ENCODE assay signal across 19 mouse cellular contexts in the genomic region with DNA sequence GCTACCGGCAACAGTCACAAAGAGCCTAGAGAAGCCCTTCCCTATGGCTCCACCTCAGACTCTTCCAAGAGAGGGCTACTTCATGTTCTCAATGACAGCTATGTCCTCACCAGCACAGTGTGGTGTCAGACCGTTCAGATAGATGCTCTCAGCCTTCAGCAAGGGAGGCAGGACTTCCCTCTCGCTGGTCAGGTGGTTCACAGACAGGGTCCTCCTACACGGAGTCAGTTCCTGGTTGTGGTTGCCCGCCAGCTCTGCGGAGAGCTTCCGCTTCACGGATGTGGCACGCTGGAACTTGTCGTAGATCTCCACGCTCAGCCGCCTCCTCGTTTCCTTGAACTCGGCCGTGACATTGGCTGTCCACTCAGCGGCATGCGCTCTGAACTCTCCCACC.
DNase-seq lines count a peak whose midpoint lies in the region; ATAC-seq and TF ChIP-seq lines count a peak whose summit lies in the region.
"Had no signal": no experiment of that assay in that cellular context is flagged by ENCODE, and none has a peak within 500 bp of the region (broad histone marks: within the 10 kb centered on the region; RNA-seq: fewer than 3 reads in every experiment).

No protein-coding gene starts in this region.

- peaks cover 3% of the 10 kb centered on the region; the same call in 1 of the 2 replicates for H3K9me3 ChIP-seq in liver, embryonic 11.5 days (ENCODE audit: control insufficient read depth, low read length)
- H3K9me3 ChIP-seq in liver, embryonic 12.5 days (replicated peaks) = no peaks in the 10 kb centered on the region
- peaks cover 5% of the 10 kb centered on the region for H3K9me3 ChIP-seq in CH12.LX (replicated peaks; ENCODE audit: low read length)
- no peaks in the 10 kb centered on the region for H3K9me3 ChIP-seq in hindbrain, embryonic 11.5 days (ENCODE audit: control insufficient read depth, low read length)
- H3K9me3 ChIP-seq: embryonic facial prominence, embryonic 12.5 days; heart, embryonic 10.5 days; limb, embryonic 10.5 days; liver, embryonic 13.5 days; lung, embryonic 15.5 days had no signal

- no peaks in the 10 kb centered on the region for H3K27me3 ChIP-seq in cerebellum, adult 2 months (ENCODE audit: control insufficient read depth, insufficient read depth, low read length)
- no peaks in the 10 kb centered on the region for H3K27me3 ChIP-seq in liver, embryonic 11.5 days (replicated peaks; ENCODE audit: control insufficient read depth, insufficient read depth, low read length)
- H3K27me3 ChIP-seq in liver, embryonic 12.5 days (replicated peaks) = no peaks in the 10 kb centered on the region
- H3K27me3 ChIP-seq in CH12.LX (replicated peaks) = no peaks in the 10 kb centered on the region
- no peaks in the 10 kb centered on the region for H3K27me3 ChIP-seq in hindbrain, embryonic 11.5 days (ENCODE audit: control insufficient read depth, insufficient read depth, low read length)
- H3K27me3 ChIP-seq: embryonic facial prominence, embryonic 12.5 days; liver, embryonic 13.5 days; lung, embryonic 15.5 days; Patski had no signal

- H3K4me2 ChIP-seq in liver, embryonic 11.5 days = no peak overlapping the region
- H3K4me2 ChIP-seq in liver, embryonic 12.5 days = no peak overlapping the region
- peak overlapping the region; percentile 46 for H3K4me2 ChIP-seq in CH12.LX (ENCODE audit: insufficient read depth, low read depth, poor library complexity, severe bottlenecking)
- H3K4me2 ChIP-seq in hindbrain, embryonic 11.5 days (replicated peaks; ENCODE audit: low read depth, low read length) = no peak overlapping the region
- H3K4me2 ChIP-seq: embryonic facial prominence, embryonic 12.5 days; liver, embryonic 13.5 days; lung, embryonic 15.5 days had no signal

- 75% methylated on average over 17 of the region's 17 CpGs for WGBS in cerebellum, adult 2 months
- 80% methylated on average over 17 of the region's 17 CpGs for WGBS in liver, embryonic 11.5 days
- 73% methylated on average over 17 of the region's 17 CpGs for WGBS in liver, embryonic 12.5 days (ENCODE audit: insufficient replicate concordance)
- WGBS in hindbrain, embryonic 11.5 days = 85% methylated on average over 17 of the region's 17 CpGs

- TF ChIP-seq EP300 in CH12.LX (IDR thresholded peaks at IDR 0.05; ENCODE audit: low read length) = peak; percentile 53

- DNase-seq in cerebellum, postnatal 25 days = peak; percentile 17 to 19
- DNase-seq in cerebellum, adult 2 months = no peak
- DNase-seq in liver, embryonic 11.5 days (ENCODE audit: low spot score) = no peak
- DNase-seq in CH12.LX (ENCODE audit: extremely low read depth) = peak; percentile 88
- DNase-seq in hindbrain, embryonic 11.5 days (ENCODE audit: low spot score) = no peak
- no peak for DNase-seq in lung, postnatal 10 days
- DNase-seq in heart, postnatal 36 days = no peak
- DNase-seq: cerebellum, postnatal 36 days; gastrocnemius, postnatal 25 days; heart, postnatal 14 days; liver, embryonic 13.5 days had no signal

- no peaks in the 10 kb centered on the region for H3K36me3 ChIP-seq in liver, embryonic 11.5 days (ENCODE audit: control insufficient read depth, insufficient read depth, low read length)
- H3K36me3 ChIP-seq in liver, embryonic 12.5 days = no peaks in the 10 kb centered on the region
- H3K36me3 ChIP-seq in CH12.LX (replicated peaks in 1 of 2; ENCODE audit: control insufficient read depth in 1 of 2, insufficient read depth in 1 of 2, low read length in 1 of 2) = no peaks in the 10 kb centered on the region
- H3K36me3 ChIP-seq in hindbrain, embryonic 11.5 days (ENCODE audit: control insufficient read depth, insufficient read depth, low read length) = no peaks in the 10 kb centered on the region
- H3K36me3 ChIP-seq: embryonic facial prominence, embryonic 12.5 days; heart, embryonic 10.5 days; limb, embryonic 10.5 days; liver, embryonic 13.5 days; lung, embryonic 15.5 days had no signal

- H3K4me3 ChIP-seq in cerebellum, adult 2 months (replicated peaks; ENCODE audit: insufficient read depth, low read depth, low read length) = no peak overlapping the region
- no peak overlapping the region for H3K4me3 ChIP-seq in liver, embryonic 11.5 days (ENCODE audit: low read depth, low read length)
- no peak overlapping the region for H3K4me3 ChIP-seq in liver, embryonic 12.5 days
- peak overlapping the region in 1 of 3 experiments; percentile 31 for H3K4me3 ChIP-seq in CH12.LX (replicated peaks in 1 of 3; ENCODE audit: low read depth in 2 of 3, low read length in 2 of 3, poor library complexity in 1 of 3)
- H3K4me3 ChIP-seq in hindbrain, embryonic 11.5 days (ENCODE audit: low read depth, low read length) = no peak overlapping the region
- H3K4me3 ChIP-seq: embryonic facial prominence, embryonic 12.5 days; heart, embryonic 10.5 days; limb, embryonic 10.5 days; liver, embryonic 13.5 days; lung, embryonic 15.5 days; myocyte had no signal

- no peak overlapping the region for H3K9ac ChIP-seq in liver, embryonic 11.5 days (ENCODE audit: low read depth, low read length)
- no peak overlapping the region for H3K9ac ChIP-seq in liver, embryonic 12.5 days
- no peak overlapping the region for H3K9ac ChIP-seq in CH12.LX (ENCODE audit: insufficient read depth, low read depth)
- H3K9ac ChIP-seq in hindbrain, embryonic 11.5 days (ENCODE audit: low read depth, low read length) = no peak overlapping the region
- H3K9ac ChIP-seq: embryonic facial prominence, embryonic 12.5 days; liver, embryonic 13.5 days; lung, embryonic 15.5 days had no signal

- no peaks in the 10 kb centered on the region; the same call in 1 of the 2 replicates for H3K4me1 ChIP-seq in cerebellum, adult 2 months (ENCODE audit: control insufficient read depth, insufficient read depth, low read length)
- no peaks in the 10 kb centered on the region for H3K4me1 ChIP-seq in liver, embryonic 11.5 days (replicated peaks; ENCODE audit: control insufficient read depth, insufficient read depth, low read length)
- no peaks in the 10 kb centered on the region for H3K4me1 ChIP-seq in liver, embryonic 12.5 days
- H3K4me1 ChIP-seq in CH12.LX (ENCODE audit: control insufficient read depth in 1 of 2, insufficient read depth in 2 of 2) = peaks cover 7 to 11% of the 10 kb centered on the region in 2 experiments
- no peaks in the 10 kb centered on the region for H3K4me1 ChIP-seq in hindbrain, embryonic 11.5 days (replicated peaks; ENCODE audit: control insufficient read depth, insufficient read depth, low read length)
- H3K4me1 ChIP-seq: embryonic facial prominence, embryonic 12.5 days; limb, embryonic 10.5 days; liver, embryonic 13.5 days; lung, embryonic 15.5 days had no signal

- no peak overlapping the region for H3K27ac ChIP-seq in cerebellum, adult 2 months (ENCODE audit: insufficient read depth, low read length)
- no peak overlapping the region for H3K27ac ChIP-seq in liver, embryonic 11.5 days (ENCODE audit: low read depth, low read length)
- no peak overlapping the region for H3K27ac ChIP-seq in liver, embryonic 12.5 days
- no peak overlapping the region for H3K27ac ChIP-seq in CH12.LX (ENCODE audit: insufficient read depth, low read depth)
- no peak overlapping the region for H3K27ac ChIP-seq in hindbrain, embryonic 11.5 days (ENCODE audit: low read depth, low read length)
- H3K27ac ChIP-seq: embryonic facial prominence, embryonic 12.5 days; heart, embryonic 10.5 days; limb, embryonic 10.5 days; liver, embryonic 13.5 days; lung, embryonic 15.5 days had no signal

- intact Hi-C loops in heart, postnatal 36 days (cut with DNase I) = no loop called here

- no peak for TF ChIP-seq CTCF in cerebellum, adult 2 months (IDR thresholded peaks at IDR 0.05; ENCODE audit: borderline replicate concordance, insufficient read depth, low read depth, low read length)
- TF ChIP-seq CTCF in CH12.LX (conservative IDR thresholded peaks at IDR 0.05 in 1 of 2, IDR thresholded peaks at IDR 0.05 in 1 of 2; ENCODE audit: low read depth in 2 of 2, low read length in 2 of 2) = no peak

- dilution Hi-C loops in CH12.LX (cut with MboI; ENCODE audit: extremely low pct_ligation_motif_present, extremely low pct_unique_long_range_greater_than_20kb, low sequenced_read_pairs) = no loop called here

- in situ Hi-C loops in CH12.LX (cut with MboI; ENCODE audit: low pct_ligation_motif_present, low pct_unique_long_range_greater_than_20kb, low sequenced_read_pairs) = no loop called here

- TF ChIP-seq POLR2A in cerebellum, adult 2 months (IDR thresholded peaks at IDR 0.05; ENCODE audit: borderline replicate concordance, insufficient read depth, low read length) = no peak
- TF ChIP-seq POLR2A in CH12.LX (IDR thresholded peaks at IDR 0.05; ENCODE audit: low read depth, low read length) = peak; percentile 49; the same call in 1 of the 2 replicates

- TF ChIP-seq RAD21 in CH12.LX (IDR thresholded peaks at IDR 0.05; ENCODE audit: low read depth, low read length) = no peak

- 0 out of 2 replicates have a peak, but pooled peaks have one; percentile 10 for ATAC-seq in liver, embryonic 11.5 days (replicated peaks; ENCODE audit: low FRiP score)
- no peak for ATAC-seq in liver, embryonic 12.5 days
- ATAC-seq in hindbrain, embryonic 11.5 days (ENCODE audit: low FRiP score) = peak; percentile 67
- ATAC-seq: intestine, postnatal 0 days; Patski had no signal

- H3K79me2 ChIP-seq in CH12.LX (replicated peaks; ENCODE audit: control insufficient read depth, extremely low read depth, insufficient read depth, poor library complexity, severe bottlenecking) = no peaks in the 10 kb centered on the region

TF ChIP-seq in CH12.LX, 34 proteins besides CTCF, POLR2A, EP300 and RAD21 (continues in another document):
- no peak; the same call in 1 of the 2 replicates for TF ChIP-seq CHD1 (IDR thresholded peaks at IDR 0.05; ENCODE audit: low read depth, low read length)
- TF ChIP-seq MEF2A (IDR thresholded peaks at IDR 0.05; ENCODE audit: borderline replicate concordance, low read depth, low read length) = no peak
- peak; percentile 77 for TF ChIP-seq MAX (IDR thresholded peaks at IDR 0.05; ENCODE audit: low read length)
- no peak for TF ChIP-seq ZKSCAN1 (IDR thresholded peaks at IDR 0.05; ENCODE audit: borderline replicate concordance, low read depth, low read length)
- no peak for TF ChIP-seq MAZ (IDR thresholded peaks at IDR 0.05; ENCODE audit: low read depth, low read length)
- no peak for TF ChIP-seq MAFK (IDR thresholded peaks at IDR 0.05; ENCODE audit: insufficient replicate concordance, low read length)
- TF ChIP-seq JUN (IDR thresholded peaks at IDR 0.05; ENCODE audit: insufficient read depth, low read depth, low read length) = no peak
- TF ChIP-seq IRF4 (IDR thresholded peaks at IDR 0.05; ENCODE audit: low read depth, low read length) = 0 out of 2 replicates have a peak, but pooled peaks have one; percentile 44
- no peak for TF ChIP-seq TCF12 (IDR thresholded peaks at IDR 0.05; ENCODE audit: low read depth, low read length)
- TF ChIP-seq JUND (conservative IDR thresholded peaks at IDR 0.05; ENCODE audit: low read depth, low read length) = no peak
- TF ChIP-seq CHD2 (IDR thresholded peaks at IDR 0.05; ENCODE audit: low read length) = no peak
- 0 out of 2 replicates have a peak, but pooled peaks have one; percentile 54 for TF ChIP-seq MXI1 (IDR thresholded peaks at IDR 0.05; ENCODE audit: low read depth, low read length)
- TF ChIP-seq ELF1 (IDR thresholded peaks at IDR 0.05; ENCODE audit: low read depth, low read length) = peak; percentile 88
- peak; percentile 57; the same call in 1 of the 2 replicates for TF ChIP-seq SIN3A (IDR thresholded peaks at IDR 0.05; ENCODE audit: low read length)

Comparison
In these comparisons a context has a peak if more than half of its experiments do, and no peak if none do; other contexts are left out.
1. DNase-seq: peak in cerebellum, postnatal 25 days (2 of 2) and CH12.LX (single experiment); none in cerebellum, adult 2 months (0 of 2), liver, embryonic 11.5 days (single experiment), hindbrain, embryonic 11.5 days (single experiment), lung, postnatal 10 days (single experiment) and heart, postnatal 36 days (0 of 2).